Mouse (Mus musculus): Measurements from ENCODE around the gene Usp35. TPM values are rescaled to one million over a fixed set of nuclear protein-coding genes. Genes with fewer than 3 reads are reported as not detected.

Usp35 gene
- total and polyA plus RNA-seq, 3 experiments, result 0.58 to 2.2 TPM; not detected in 1

- no peaks in the 10 kb centered on the region for H3K9me3 ChIP-seq (replicated peaks; ENCODE audit: insufficient read depth, low read length)
- DNase-seq (ENCODE audit: low read depth, low spot score), result no peak
- TF ChIP-seq MXI1 (IDR thresholded peaks at IDR 0.05; ENCODE audit: low read depth, low read length), result no peak
- no peak for TF ChIP-seq MAX (IDR thresholded peaks at IDR 0.05; ENCODE audit: low read length)
- TF ChIP-seq POLR2AphosphoS2 (IDR thresholded peaks at IDR 0.05; ENCODE audit: low read length), result no peak
- no peak for TF ChIP-seq TBP (IDR thresholded peaks at IDR 0.05; ENCODE audit: low read depth, low read length)
- TF ChIP-seq ELF1 (IDR thresholded peaks at IDR 0.05; ENCODE audit: low read depth, low read length), result no peak
- no peak for TF ChIP-seq RCOR1 (IDR thresholded peaks at IDR 0.05; ENCODE audit: low read depth, low read length)
- no peak for TF ChIP-seq TAL1 (IDR thresholded peaks at IDR 0.05; ENCODE audit: low read length)
- TF ChIP-seq EP300 (IDR thresholded peaks at IDR 0.05; ENCODE audit: low read depth in 1 of 2, low read length in 2 of 2), result no peak
- no peak overlapping the region for H3K9ac ChIP-seq (ENCODE audit: control insufficient read depth, low read depth, low read length, poor library complexity, severe bottlenecking)
- no peaks in the 10 kb centered on the region for H3K27me3 ChIP-seq (ENCODE audit: control insufficient read depth in 1 of 2, insufficient read depth in 2 of 2, low read length in 2 of 2)
- H3K27ac ChIP-seq (ENCODE audit: control insufficient read depth, low read depth, low read length), result no peak overlapping the region
- no peaks in the 10 kb centered on the region for H3K79me2 ChIP-seq (ENCODE audit: control insufficient read depth, insufficient read depth, low read length, poor library complexity)
- no peak overlapping the region for H3K4me3 ChIP-seq (ENCODE audit: control insufficient read depth in 1 of 2, insufficient read depth in 1 of 2, low read depth in 2 of 2, low read length in 2 of 2)
- H3K36me3 ChIP-seq (ENCODE audit: control insufficient read depth in 1 of 2, insufficient read depth in 2 of 2, low read length in 2 of 2), result peaks cover 0 to 19% of the 10 kb centered on the region in 2 experiments; a peak in 2 of 4 replicates
- peaks cover 11 to 30% of the 10 kb centered on the region in 2 experiments for H3K4me1 ChIP-seq (ENCODE audit: control insufficient read depth in 1 of 2, insufficient read depth in 2 of 2, low read length in 2 of 2)
Measured at GRCm38 (mm10) chr7:97345229-97345871, 13.5 kb upstream of the Usp35 start.

GRCm38 (mm10) chr7:97344655-97345054 is 12.8 kb upstream of the Usp35 start:
- H3K36me3 ChIP-seq (ENCODE audit: control insufficient read depth in 1 of 2, insufficient read depth in 2 of 2, low read length in 2 of 2), result peaks cover 0 to 19% of the 10 kb centered on the region in 2 experiments; a peak in 2 of 4 replicates
- no peak overlapping the region for H3K27ac ChIP-seq (ENCODE audit: control insufficient read depth, low read depth, low read length)
- DNase-seq (ENCODE audit: low read depth, low spot score), result no peak
- H3K79me2 ChIP-seq (ENCODE audit: control insufficient read depth, insufficient read depth, low read length, poor library complexity), result no peaks in the 10 kb centered on the region
- peaks cover 11 to 30% of the 10 kb centered on the region in 2 experiments for H3K4me1 ChIP-seq (ENCODE audit: control insufficient read depth in 1 of 2, insufficient read depth in 2 of 2, low read length in 2 of 2)
- no peak overlapping the region for H3K4me3 ChIP-seq (ENCODE audit: control insufficient read depth in 1 of 2, insufficient read depth in 1 of 2, low read depth in 2 of 2, low read length in 2 of 2)
- H3K27me3 ChIP-seq (ENCODE audit: control insufficient read depth in 1 of 2, insufficient read depth in 2 of 2, low read length in 2 of 2), result no peaks in the 10 kb centered on the region
- H3K9me3 ChIP-seq (replicated peaks; ENCODE audit: insufficient read depth, low read length), result no peaks in the 10 kb centered on the region
- TF ChIP-seq ZC3H11A (IDR thresholded peaks at IDR 0.05; ENCODE audit: low read depth, low read length), result no peak
- no peak for TF ChIP-seq KAT2A (conservative IDR thresholded peaks at IDR 0.05; ENCODE audit: low read depth, low read length)
- no peak for TF ChIP-seq SMC3 (IDR thresholded peaks at IDR 0.05; ENCODE audit: low read depth, low read length)
- no peak for TF ChIP-seq MXI1 (IDR thresholded peaks at IDR 0.05; ENCODE audit: low read depth, low read length)
- no peak for TF ChIP-seq MAZ (IDR thresholded peaks at IDR 0.05; ENCODE audit: low read depth, low read length)
- no peak for TF ChIP-seq RCOR1 (IDR thresholded peaks at IDR 0.05; ENCODE audit: low read depth, low read length)
- TF ChIP-seq MYC (IDR thresholded peaks at IDR 0.05; ENCODE audit: low read depth, low read length), result no peak
- TF ChIP-seq MEF2A (IDR thresholded peaks at IDR 0.05; ENCODE audit: extremely low read depth, insufficient replicate concordance, low read depth, low read length, poor library complexity, severe bottlenecking), result no peak
- no peak for TF ChIP-seq ETS1 (IDR thresholded peaks at IDR 0.05; ENCODE audit: low read depth, low read length)
- TF ChIP-seq ZNF384 (IDR thresholded peaks at IDR 0.05; ENCODE audit: low read depth, low read length), result no peak
- TF ChIP-seq GATA1 (IDR thresholded peaks at IDR 0.05; ENCODE audit: low read depth, low read length), result no peak
- no peak for TF ChIP-seq CTCF (IDR thresholded peaks at IDR 0.05 in 2 of 3, conservative IDR thresholded peaks at IDR 0.05 in 1 of 3; ENCODE audit: control insufficient read depth in 1 of 3, insufficient read depth in 1 of 3, low read depth in 2 of 3, low read length in 3 of 3, poor library complexity in 1 of 3, severe bottlenecking in 1 of 3)
- no peak for TF ChIP-seq POLR2A (IDR thresholded peaks at IDR 0.05; ENCODE audit: control insufficient read depth in 1 of 2, insufficient read depth in 1 of 2, low read depth in 1 of 2, low read length in 2 of 2, poor library complexity in 1 of 2)
- no peak for TF ChIP-seq ELF1 (IDR thresholded peaks at IDR 0.05; ENCODE audit: low read depth, low read length)
- H3K9ac ChIP-seq (ENCODE audit: control insufficient read depth, low read depth, low read length, poor library complexity, severe bottlenecking), result no peak overlapping the region
